Mouse (Mus musculus): ENCODE measurements around the gene Epor. TPM values are rescaled to one million over a fixed set of nuclear protein-coding genes. Genes with fewer than 3 reads are reported as not detected.

Epor gene
- polyA plus RNA-seq, 1 experiment: 2.4 TPM

GRCm38 (mm10) chr9:21927208-21927753 is 36.0 kb downstream of the Epor start, which contains the start of the genes Ccdc159 and Tmem205:
Gene Ccdc159, plus strand, starts transcription at chr9:21927471.
Gene Tmem205, minus strand, starts transcription at chr9:21927556.
- Histone ChIP-seq H3K27ac (ENCODE audit: insufficient read depth, low read depth, low read length) (peak within 1 kb of the TSS; percentile 27), H3K27me3 (ENCODE audit: control insufficient read depth, insufficient read depth, low read length) (no peaks in the 10 kb centered on the region), H3K4me1 (ENCODE audit: control insufficient read depth, insufficient read depth, insufficient read length, low read length) (peaks cover 15% of the 10 kb centered on the region), H3K4me3 (ENCODE audit: low read depth, low read length) (peak within 1 kb of the TSS; percentile 59), H3K36me3 (ENCODE audit: control insufficient read depth, insufficient read depth, low read length) (0 out of 2 replicates have a peak, but pooled peaks cover 2% of the 10 kb centered on the region)
- TF ChIP-seq POLR2A (IDR thresholded peaks at IDR 0.05; ENCODE audit: low read depth, low read length): peak; percentile 82; the same call in 1 of the 2 replicates
- no peak for TF ChIP-seq CTCF (IDR thresholded peaks at IDR 0.05; ENCODE audit: extremely low read depth, insufficient read length, insufficient replicate concordance, low read depth, low read length)
- WGBS: under 1% methylated on average over 28 of the region's 28 CpGs

GRCm38 (mm10) chr9:21926784-21927183 is 36.5 kb downstream of the Epor start:
- Histone ChIP-seq H3K4me1 (ENCODE audit: control insufficient read depth, insufficient read depth, insufficient read length, low read length) (peaks cover 15% of the 10 kb centered on the region), H3K27me3 (ENCODE audit: control insufficient read depth, insufficient read depth, low read length) (no peaks in the 10 kb centered on the region), H3K36me3 (ENCODE audit: control insufficient read depth, insufficient read depth, low read length) (0 out of 2 replicates have a peak, but pooled peaks cover 2% of the 10 kb centered on the region), H3K4me3 (ENCODE audit: low read depth, low read length) (peak overlapping the region; percentile 59), H3K27ac (ENCODE audit: insufficient read depth, low read depth, low read length) (peak overlapping the region; percentile 27)
- no peak for TF ChIP-seq POLR2A (IDR thresholded peaks at IDR 0.05; ENCODE audit: low read depth, low read length)
- TF ChIP-seq CTCF (IDR thresholded peaks at IDR 0.05; ENCODE audit: extremely low read depth, insufficient read length, insufficient replicate concordance, low read depth, low read length): no peak
- WGBS: 2% methylated on average over 6 of the region's 6 CpGs

DNA sequence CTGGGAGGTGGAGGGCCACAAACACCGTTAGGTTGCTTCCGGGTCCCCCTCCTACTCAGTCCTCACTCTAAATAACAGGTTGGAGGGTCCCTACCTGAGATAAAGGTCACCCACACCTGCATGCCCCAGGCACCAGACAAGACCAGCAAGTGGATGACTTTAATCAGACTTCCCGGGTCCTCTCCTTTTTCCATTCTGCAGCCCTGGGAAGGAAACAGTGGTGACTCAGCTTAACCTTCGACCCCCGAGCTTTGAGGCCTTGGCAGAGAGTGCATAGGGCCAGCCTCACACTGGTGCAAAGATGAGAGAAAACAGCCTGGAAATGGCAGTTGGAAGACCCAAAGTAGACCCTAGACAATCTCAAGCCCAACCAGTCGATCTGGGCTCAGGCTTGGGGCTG is 37.2 kb downstream of the Epor start:
- H3K27ac ChIP-seq (ENCODE audit: insufficient read depth, low read depth, low read length): no peak overlapping the region
- H3K36me3 ChIP-seq (ENCODE audit: control insufficient read depth, insufficient read depth, low read length): 0 out of 2 replicates have a peak, but pooled peaks cover 2% of the 10 kb centered on the region
- TF ChIP-seq CTCF (IDR thresholded peaks at IDR 0.05; ENCODE audit: extremely low read depth, insufficient read length, insufficient replicate concordance, low read depth, low read length): no peak
- no peak for TF ChIP-seq POLR2A (IDR thresholded peaks at IDR 0.05; ENCODE audit: low read depth, low read length)
- peak overlapping the region; percentile 28 for H3K4me3 ChIP-seq (ENCODE audit: low read depth, low read length)
- H3K27me3 ChIP-seq (ENCODE audit: control insufficient read depth, insufficient read depth, low read length): no peaks in the 10 kb centered on the region
- peaks cover 15% of the 10 kb centered on the region for H3K4me1 ChIP-seq (ENCODE audit: control insufficient read depth, insufficient read depth, insufficient read length, low read length)
- 46% methylated on average over 6 of the region's 6 CpGs for WGBS

GRCm38 (mm10) chr9:21925506-21925905 is 37.8 kb downstream of the Epor start:
- Histone ChIP-seq H3K4me3 (ENCODE audit: low read depth, low read length) (no peak overlapping the region), H3K4me1 (ENCODE audit: control insufficient read depth, insufficient read depth, insufficient read length, low read length) (peaks cover 15% of the 10 kb centered on the region), H3K27me3 (ENCODE audit: control insufficient read depth, insufficient read depth, low read length) (no peaks in the 10 kb centered on the region), H3K36me3 (ENCODE audit: control insufficient read depth, insufficient read depth, low read length) (0 out of 2 replicates have a peak, but pooled peaks cover 2% of the 10 kb centered on the region), H3K27ac (ENCODE audit: insufficient read depth, low read depth, low read length) (no peak overlapping the region)
- WGBS: 94% methylated on average over 1 of the region's 1 CpGs
- TF ChIP-seq POLR2A (IDR thresholded peaks at IDR 0.05; ENCODE audit: low read depth, low read length): no peak
- TF ChIP-seq CTCF (IDR thresholded peaks at IDR 0.05; ENCODE audit: extremely low read depth, insufficient read length, insufficient replicate concordance, low read depth, low read length): no peak

DNA sequence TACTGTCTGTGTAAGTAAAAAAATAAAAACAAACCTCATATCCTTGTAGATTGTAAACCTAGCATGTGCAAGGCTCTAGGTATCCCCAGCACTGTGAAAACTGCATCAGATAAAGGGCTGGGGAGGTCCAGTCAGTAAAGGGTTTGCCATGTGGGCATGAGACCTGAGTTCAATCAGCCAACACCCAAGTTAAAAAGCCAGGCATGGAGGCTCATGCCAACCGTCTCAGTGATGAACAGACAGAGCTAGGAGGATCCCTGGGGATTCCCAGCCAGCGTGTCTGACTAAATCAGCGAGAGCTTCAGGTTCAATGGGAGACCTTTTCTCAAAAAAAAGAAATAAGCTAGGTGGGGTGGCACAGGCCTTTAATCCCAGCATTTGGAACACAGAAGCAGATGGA is 38.3 kb downstream of the Epor start:
- H3K4me3 ChIP-seq (ENCODE audit: low read depth, low read length): no peak overlapping the region
- no peaks in the 10 kb centered on the region for H3K27me3 ChIP-seq (ENCODE audit: control insufficient read depth, insufficient read depth, low read length)
- H3K27ac ChIP-seq (ENCODE audit: insufficient read depth, low read depth, low read length): no peak overlapping the region
- 0 out of 2 replicates have a peak, but pooled peaks cover 2% of the 10 kb centered on the region for H3K36me3 ChIP-seq (ENCODE audit: control insufficient read depth, insufficient read depth, low read length)
- WGBS: 98% methylated on average over 3 of the region's 3 CpGs
- peaks cover 15% of the 10 kb centered on the region for H3K4me1 ChIP-seq (ENCODE audit: control insufficient read depth, insufficient read depth, insufficient read length, low read length)
- TF ChIP-seq POLR2A (IDR thresholded peaks at IDR 0.05; ENCODE audit: low read depth, low read length) (no peak), CTCF (IDR thresholded peaks at IDR 0.05; ENCODE audit: extremely low read depth, insufficient read length, insufficient replicate concordance, low read depth, low read length) (no peak)

GRCm38 (mm10) chr9:21924099-21924493 is 39.2 kb downstream of the Epor start:
- H3K27me3 ChIP-seq (ENCODE audit: control insufficient read depth, insufficient read depth, low read length): no peaks in the 10 kb centered on the region
- 0 out of 2 replicates have a peak, but pooled peaks cover 2% of the 10 kb centered on the region for H3K36me3 ChIP-seq (ENCODE audit: control insufficient read depth, insufficient read depth, low read length)
- TF ChIP-seq CTCF (IDR thresholded peaks at IDR 0.05; ENCODE audit: extremely low read depth, insufficient read length, insufficient replicate concordance, low read depth, low read length) (no peak), POLR2A (IDR thresholded peaks at IDR 0.05; ENCODE audit: low read depth, low read length) (no peak)
- 29% methylated on average over 6 of the region's 6 CpGs for WGBS
- peak overlapping the region; percentile 63 for H3K27ac ChIP-seq (ENCODE audit: insufficient read depth, low read depth, low read length)
- no peak overlapping the region for H3K4me3 ChIP-seq (ENCODE audit: low read depth, low read length)
- H3K4me1 ChIP-seq (ENCODE audit: control insufficient read depth, insufficient read depth, insufficient read length, low read length): peaks cover 15% of the 10 kb centered on the region

- 37% methylated on average over 3 of the region's 3 CpGs for WGBS
- H3K27ac ChIP-seq (ENCODE audit: insufficient read depth, low read depth, low read length): peak overlapping the region; percentile 46
- H3K4me3 ChIP-seq (ENCODE audit: low read depth, low read length): no peak overlapping the region
- H3K4me1 ChIP-seq (ENCODE audit: control insufficient read depth, insufficient read depth, insufficient read length, low read length): peaks cover 15% of the 10 kb centered on the region
- no peaks in the 10 kb centered on the region for H3K27me3 ChIP-seq (ENCODE audit: control insufficient read depth, insufficient read depth, low read length)
- 0 out of 2 replicates have a peak, but pooled peaks cover 2% of the 10 kb centered on the region for H3K36me3 ChIP-seq (ENCODE audit: control insufficient read depth, insufficient read depth, low read length)
- no peak for TF ChIP-seq CTCF (IDR thresholded peaks at IDR 0.05; ENCODE audit: extremely low read depth, insufficient read length, insufficient replicate concordance, low read depth, low read length)
- TF ChIP-seq POLR2A (IDR thresholded peaks at IDR 0.05; ENCODE audit: low read depth, low read length): no peak
Observed at GRCm38 (mm10) chr9:21923490-21924098, 39.7 kb downstream of the Epor start.

Measured in small intestine, adult 2 months (tissue).